Mouse (Mus musculus): Measurements from ENCODE around the gene Tex2.

DNA sequence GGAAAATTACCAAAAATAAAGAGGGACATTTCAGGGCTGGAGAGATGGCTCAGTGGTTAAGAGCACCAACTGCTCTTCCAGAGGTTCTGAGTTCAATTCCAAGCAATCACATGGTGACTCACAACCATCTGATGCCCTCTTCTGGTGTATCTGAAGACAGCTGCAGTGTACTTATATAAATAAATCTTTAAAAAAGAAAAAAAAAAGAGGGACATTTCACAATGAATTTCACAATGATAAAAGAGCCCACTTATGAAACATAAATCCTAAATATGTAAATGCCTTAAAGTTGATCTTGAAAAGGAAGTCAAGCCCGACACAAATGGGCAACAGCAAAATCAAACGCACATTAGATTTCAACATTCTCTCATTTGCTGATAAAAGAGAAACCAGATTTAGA lies 115.3 kb downstream of the Tex2 start:
- no peak for TF ChIP-seq ZC3H11A (IDR thresholded peaks at IDR 0.05; ENCODE audit: borderline replicate concordance, low read depth, low read length)
- TF ChIP-seq ZNF384 (IDR thresholded peaks at IDR 0.05; ENCODE audit: low read depth, low read length): no peak
